Mouse (Mus musculus) heart, embryonic 16.5 days (tissue): ENCODE data around the gene Tsc2. TPM values are rescaled to one million over a fixed set of nuclear protein-coding genes. Genes with fewer than 3 reads are reported as not detected.

Source experiments
- ATAC-seq: fragments of 200-750 bp; cut with Nextera tagmentation; replicated peaks from 2 replicates; pipeline ENCODE4 v1.8.0; 2017; ENCODE audit warnings: moderate number of reproducible peaks; ENCODE audit not compliant: insufficient read depth, low FRiP score; ENCODE audit errors: extremely low read depth
- H3K27ac ChIP-seq: fragments of 300-500 bp; sonication (generic); 2 replicates; pipeline ENCODE4 v1.5.1; 2014; ENCODE audit warnings: mild to moderate bottlenecking, low read length, control low read depth, moderate library complexity
- H3K27me3 ChIP-seq: fragments of 300-500 bp; sonication (generic); 2 replicates; pipeline ENCODE4 v1.6.1; 2014; ENCODE audit warnings: low read length, mixed read lengths; ENCODE audit not compliant: control insufficient read depth, insufficient read depth
- H3K36me3 ChIP-seq: fragments of 300-500 bp; sonication (generic); 2 replicates; pipeline ENCODE4 v1.6.1; 2014; ENCODE audit not compliant: control insufficient read depth, insufficient read depth
- H3K4me1 ChIP-seq: fragments of 300-500 bp; sonication (generic); 2 replicates; pipeline ENCODE4 v1.6.1; 2014; ENCODE audit warnings: low read length, mixed read lengths; ENCODE audit not compliant: control insufficient read depth, insufficient read depth
- H3K4me2 ChIP-seq: fragments of 300-500 bp; sonication (generic); 2 replicates; pipeline ENCODE4 v1.6.1; 2014; ENCODE audit warnings: low read depth, mild to moderate bottlenecking, control low read depth, low read length
- H3K4me3 ChIP-seq: fragments of 300-500 bp; sonication (generic); 2 replicates; pipeline ENCODE4 v1.5.1; 2014; ENCODE audit warnings: mild to moderate bottlenecking, control low read depth, low read length
- H3K9ac ChIP-seq: fragments of 300-500 bp; sonication (generic); 2 replicates; pipeline ENCODE4 v1.6.1; 2014; ENCODE audit warnings: low read length, control low read depth
- H3K9me3 ChIP-seq: fragments of 300-500 bp; sonication (generic); replicated peaks from 2 replicates; pipeline ENCODE4 v1.6.1; 2016; ENCODE audit warnings: low read length; ENCODE audit not compliant: control insufficient read depth
- WGBS: fragments of 180-500 bp; shearing (Covaris S2); extraction: QIAGEN DNeasy Blood & Tissue Kit; methylation state at CpG from one replicate; pipeline ENCODE4 v1.1.7; 2014; 5-methylcytosine and 5-hydroxymethylcytosine counted together
- polyA plus RNA-seq: library from polyadenylated mRNA; unstranded; fragments of >200 nt; fragmentation: Nextera tagmentation; extraction: Ambion mirVana; gene quantifications from 2 replicates; pipeline ENCODE4 v1.2.1, GENCODE M21; 2015

The Tsc2 gene
- polyA plus RNA-seq, 1 experiment from 2014 or later, result 48.1 TPM

GRCm38 (mm10) chr17:24560301-24561028 lies 72.0 kb downstream of the Tsc2 start:
- 0 out of 2 replicates have a peak, but pooled peaks cover 3% of the 10 kb centered on the region for H3K36me3 ChIP-seq
- WGBS, result 71% methylated on average over 5 of the region's 5 CpGs
- H3K9ac ChIP-seq, result no peak overlapping the region
- peaks cover 29% of the 10 kb centered on the region for H3K4me1 ChIP-seq
- no peaks in the 10 kb centered on the region for H3K9me3 ChIP-seq
- H3K4me3 ChIP-seq, result no peak overlapping the region
- no peak for ATAC-seq
- no peaks in the 10 kb centered on the region for H3K27me3 ChIP-seq
- no peak overlapping the region for H3K4me2 ChIP-seq
- no peak overlapping the region for H3K27ac ChIP-seq

GRCm38 (mm10) chr17:24559146-24559545 lies 73.3 kb downstream of the Tsc2 start:
- Histone ChIP-seq H3K4me1 (peaks cover 29% of the 10 kb centered on the region), H3K27ac (peak overlapping the region; percentile 92), H3K27me3 (no peaks in the 10 kb centered on the region), H3K9ac (no peak overlapping the region), H3K4me2 (peak overlapping the region; percentile 25), H3K4me3 (no peak overlapping the region), H3K36me3 (no peaks in the 10 kb centered on the region), H3K9me3 (no peaks in the 10 kb centered on the region)
- WGBS, result 52% methylated on average over 3 of the region's 3 CpGs
- ATAC-seq, result peak; percentile 33; the same call in 1 of the 2 replicates

DNA sequence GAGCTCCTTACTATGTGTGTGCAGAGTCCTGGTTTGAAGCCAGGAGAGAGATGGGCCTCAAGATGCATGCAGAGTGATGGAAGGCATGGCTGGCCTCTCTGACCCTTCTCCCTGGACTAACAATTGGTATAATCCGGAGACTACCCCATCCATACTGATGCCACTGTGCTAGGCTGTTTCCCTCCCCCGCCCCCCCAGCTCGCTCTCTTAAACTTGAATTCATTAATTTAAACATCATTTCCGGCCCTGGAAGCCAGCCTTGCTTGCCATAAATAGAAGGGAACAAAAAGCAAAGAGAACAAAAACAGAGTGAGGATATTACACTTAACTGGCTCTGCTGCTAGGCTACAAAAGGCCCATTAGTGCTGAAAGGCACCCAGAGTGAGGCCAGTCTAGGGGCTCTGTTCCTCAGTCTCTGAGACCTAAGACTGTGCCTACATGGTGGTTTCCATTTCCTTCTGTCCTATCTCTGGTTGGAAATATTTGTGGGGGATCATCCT lies 73.8 kb downstream of the Tsc2 start:
- Histone ChIP-seq H3K4me1 (peaks cover 29% of the 10 kb centered on the region), H3K27ac (peak overlapping the region; percentile 92), H3K4me3 (no peak overlapping the region), H3K27me3 (no peaks in the 10 kb centered on the region), H3K4me2 (peak overlapping the region; percentile 21; the same call in 1 of the 2 replicates), H3K9me3 (no peaks in the 10 kb centered on the region), H3K36me3 (no peaks in the 10 kb centered on the region), H3K9ac (no peak overlapping the region)
- WGBS, result 59% methylated on average over 4 of the region's 4 CpGs
- ATAC-seq, result peak; percentile 63

DNA sequence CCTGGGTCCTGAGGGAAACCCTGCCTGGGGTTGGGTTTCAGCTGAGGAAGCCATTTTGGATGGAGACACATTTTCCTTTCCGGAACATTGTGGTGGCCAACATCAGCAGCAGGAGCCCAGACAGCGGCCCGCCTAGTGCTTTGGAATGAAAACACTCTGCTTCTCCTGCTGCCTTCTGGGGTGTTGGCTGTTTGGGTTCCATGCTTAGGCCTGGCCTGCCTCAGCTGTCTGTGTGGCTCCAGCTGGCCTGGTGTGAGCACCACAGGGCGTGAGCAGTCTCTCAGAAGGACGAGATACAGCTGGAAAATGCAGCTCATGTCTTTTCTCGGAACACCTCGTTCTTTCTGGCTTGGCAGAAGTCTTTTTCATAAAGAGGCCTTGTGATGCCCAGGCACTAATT lies 75.3 kb downstream of the Tsc2 start:
- ATAC-seq, result no peak
- Histone ChIP-seq H3K27ac (peak overlapping the region; percentile 30; the same call in 1 of the 2 replicates), H3K4me3 (no peak overlapping the region), H3K36me3 (no peaks in the 10 kb centered on the region), H3K27me3 (no peaks in the 10 kb centered on the region), H3K9ac (no peak overlapping the region), H3K4me2 (no peak overlapping the region), H3K4me1 (peaks cover 29% of the 10 kb centered on the region), H3K9me3 (no peaks in the 10 kb centered on the region)
- 68% methylated on average over 7 of the region's 7 CpGs for WGBS

GRCm38 (mm10) chr17:24551050-24551444 lies 81.4 kb downstream of the Tsc2 start:
- Histone ChIP-seq H3K9ac (peak overlapping the region; percentile 89), H3K4me3 (peak overlapping the region; percentile 85), H3K36me3 (no peaks in the 10 kb centered on the region), H3K9me3 (no peaks in the 10 kb centered on the region), H3K4me2 (peak overlapping the region; percentile 94), H3K27me3 (no peaks in the 10 kb centered on the region), H3K4me1 (peaks cover 19% of the 10 kb centered on the region), H3K27ac (no peak overlapping the region; the same call in 1 of the 2 replicates)
- ATAC-seq, result no peak
- 52% methylated on average over 3 of the region's 3 CpGs for WGBS

DNA sequence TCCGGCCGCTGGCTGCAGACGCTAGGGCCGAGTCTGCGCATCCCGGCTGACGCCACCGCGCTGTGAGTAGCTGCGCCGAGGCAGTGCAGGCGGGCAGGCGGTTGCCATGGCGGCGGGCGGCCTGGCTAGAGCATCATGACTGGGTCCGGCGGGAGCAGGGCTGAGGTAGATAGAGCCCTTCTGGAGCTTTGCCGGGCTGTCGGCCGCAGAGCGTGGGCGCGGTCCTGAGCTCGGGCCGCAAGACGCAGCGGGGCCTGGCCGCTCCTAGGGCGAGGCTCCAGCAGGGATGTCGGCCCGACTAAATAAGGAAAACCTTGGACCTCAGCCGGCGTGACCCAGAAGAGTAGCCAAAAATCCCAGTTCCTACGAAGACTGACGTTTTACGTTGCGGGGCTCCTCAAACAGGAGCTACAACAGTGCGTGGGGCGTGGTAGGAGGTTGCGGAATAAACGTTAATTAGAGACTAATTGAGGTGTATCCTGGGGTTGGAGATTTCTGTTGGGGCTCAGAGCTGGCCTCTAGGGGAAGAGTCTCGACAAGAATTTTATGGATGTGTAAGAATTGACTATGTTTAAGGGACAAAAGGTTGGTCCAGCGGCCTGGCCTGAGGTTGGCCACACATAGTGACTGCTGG lies 81.9 kb downstream of the Tsc2 start:
- peaks cover 19% of the 10 kb centered on the region for H3K4me1 ChIP-seq
- H3K36me3 ChIP-seq, result no peaks in the 10 kb centered on the region
- peak; percentile 59 for ATAC-seq
- H3K27ac ChIP-seq, result peak overlapping the region; percentile 93
- 1% methylated on average over 44 of the region's 44 CpGs for WGBS
- peak overlapping the region; percentile 85 for H3K4me3 ChIP-seq
- H3K27me3 ChIP-seq, result no peaks in the 10 kb centered on the region
- H3K9me3 ChIP-seq, result no peaks in the 10 kb centered on the region
- peak overlapping the region; percentile 94 for H3K4me2 ChIP-seq
- peak overlapping the region; percentile 89 for H3K9ac ChIP-seq

DNA sequence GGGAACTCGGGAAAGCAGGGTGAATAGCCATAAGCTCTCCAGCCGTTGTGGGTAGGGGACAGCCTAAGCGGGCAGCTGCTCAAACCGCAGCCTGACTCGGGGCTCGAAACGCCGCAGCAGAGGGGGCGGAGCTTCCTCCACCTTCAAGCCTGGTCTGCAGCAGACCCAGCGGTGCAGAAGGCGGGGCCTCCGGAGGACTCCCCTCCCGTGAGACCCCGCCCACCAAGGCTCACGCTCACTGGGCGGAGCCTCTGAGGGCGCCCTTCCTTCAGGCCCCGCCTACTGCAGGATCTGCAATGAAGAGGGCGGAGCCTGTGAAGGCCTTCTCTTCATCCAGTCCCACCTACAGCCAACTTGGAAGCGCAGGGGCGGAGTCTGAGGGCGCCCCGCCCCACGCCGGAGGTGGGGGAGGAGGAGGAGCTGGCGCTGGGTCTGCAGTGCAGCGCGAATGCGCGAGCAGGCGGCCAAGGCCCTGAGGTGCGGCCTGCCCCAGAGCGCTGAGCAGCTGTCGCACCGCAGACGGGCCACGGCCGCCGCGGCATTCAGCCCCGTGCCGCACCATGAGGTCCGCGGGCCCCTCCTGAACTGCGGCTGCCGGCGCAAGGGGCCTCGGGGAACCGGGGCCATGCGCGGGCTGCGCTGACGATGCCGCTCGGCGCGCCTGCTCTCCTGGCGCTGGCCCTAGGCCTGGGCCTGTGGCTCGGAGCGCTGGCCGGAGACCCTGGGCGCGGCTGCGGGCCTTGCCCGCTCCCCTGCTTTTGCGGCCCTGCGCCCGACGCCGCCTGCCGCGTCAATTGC lies 82.6 kb downstream of the Tsc2 start, which contains the start of gene Pkd1:
Gene Pkd1 (plus strand): TSS at position 217 of the 798 bp plus-strand sequence.
- peak within 1 kb of the TSS; percentile 94 for H3K4me2 ChIP-seq
- H3K27ac ChIP-seq, result peak within 1 kb of the TSS; percentile 93
- H3K9me3 ChIP-seq, result no peaks in the 10 kb centered on the region
- peak within 1 kb of the TSS; percentile 89 for H3K9ac ChIP-seq
- WGBS, result under 1% methylated on average over 72 of the region's 72 CpGs
- no peaks in the 10 kb centered on the region for H3K36me3 ChIP-seq
- peak within 1 kb of the TSS; percentile 85 for H3K4me3 ChIP-seq
- peak; percentile 97 for ATAC-seq
- H3K4me1 ChIP-seq, result peaks cover 19% of the 10 kb centered on the region
- no peaks in the 10 kb centered on the region for H3K27me3 ChIP-seq

GRCm38 (mm10) chr17:24548921-24549617 lies 83.4 kb downstream of the Tsc2 start:
- H3K4me1 ChIP-seq, result peaks cover 19% of the 10 kb centered on the region
- 2% methylated on average over 23 of the region's 23 CpGs for WGBS
- no peaks in the 10 kb centered on the region for H3K9me3 ChIP-seq
- peak overlapping the region; percentile 65 for H3K9ac ChIP-seq
- peak overlapping the region; percentile 78 for H3K27ac ChIP-seq
- H3K36me3 ChIP-seq, result no peaks in the 10 kb centered on the region
- ATAC-seq, result no peak
- peak overlapping the region; percentile 94 for H3K4me2 ChIP-seq
- no peaks in the 10 kb centered on the region for H3K27me3 ChIP-seq
- peak overlapping the region; percentile 85 for H3K4me3 ChIP-seq
